Mouse (Mus musculus): Measurements from ENCODE around the gene Chd9. TPM values are rescaled to one million over a fixed set of nuclear protein-coding genes. Genes with fewer than 3 reads are reported as not detected.
"Not testable (repeated sequence)": the region's sequence is repeated elsewhere in the genome, so short reads cannot be mapped to it uniquely, and the experiment has no call there.

The Chd9 gene
- total RNA-seq, 2 experiments from 2014 or later = 38.8 to 72.8 TPM

DNA sequence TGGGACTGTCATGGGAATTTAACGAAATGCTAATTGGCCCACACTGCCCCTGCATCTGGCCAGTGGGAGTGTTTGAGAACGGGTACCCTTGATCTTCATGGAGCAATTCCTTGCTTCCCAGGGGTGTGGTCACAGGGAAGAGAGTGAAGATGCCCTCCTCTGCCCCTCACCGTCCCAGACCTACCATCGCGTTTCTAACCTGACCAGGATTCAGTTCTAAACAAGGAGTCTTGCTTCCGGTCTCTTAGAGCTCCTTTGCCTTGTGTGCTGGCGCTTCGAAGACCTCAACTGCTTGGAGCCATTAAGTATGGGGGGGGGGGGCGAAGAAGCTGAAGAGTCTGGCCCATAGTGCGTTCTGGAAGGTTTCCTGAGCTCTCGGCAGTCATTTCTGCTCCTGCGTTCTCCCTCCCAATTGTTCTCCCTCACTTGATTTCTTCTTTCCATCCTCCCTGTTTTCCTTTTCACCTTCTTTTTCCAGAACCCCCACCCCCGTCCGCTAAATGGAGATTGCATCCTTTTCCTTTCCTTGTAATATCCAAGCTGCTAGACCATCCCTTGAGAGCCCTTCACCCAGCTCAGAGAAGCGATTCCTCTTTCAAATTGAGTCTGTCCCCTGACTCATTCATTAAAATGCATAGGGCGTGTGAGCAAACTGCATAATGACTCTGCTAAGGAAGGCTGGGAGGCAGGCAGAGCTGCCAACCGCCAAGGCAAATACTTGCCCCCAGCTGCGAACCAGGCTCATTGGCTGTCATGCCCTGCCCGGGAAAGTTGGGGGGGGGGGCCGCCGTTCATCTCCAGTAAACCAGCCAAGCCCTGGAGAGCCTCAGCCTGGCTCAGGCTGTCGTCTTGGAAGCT is 42.0 kb downstream of the Chd9 start:
- DNase-seq = peak; percentile 38

DNA sequence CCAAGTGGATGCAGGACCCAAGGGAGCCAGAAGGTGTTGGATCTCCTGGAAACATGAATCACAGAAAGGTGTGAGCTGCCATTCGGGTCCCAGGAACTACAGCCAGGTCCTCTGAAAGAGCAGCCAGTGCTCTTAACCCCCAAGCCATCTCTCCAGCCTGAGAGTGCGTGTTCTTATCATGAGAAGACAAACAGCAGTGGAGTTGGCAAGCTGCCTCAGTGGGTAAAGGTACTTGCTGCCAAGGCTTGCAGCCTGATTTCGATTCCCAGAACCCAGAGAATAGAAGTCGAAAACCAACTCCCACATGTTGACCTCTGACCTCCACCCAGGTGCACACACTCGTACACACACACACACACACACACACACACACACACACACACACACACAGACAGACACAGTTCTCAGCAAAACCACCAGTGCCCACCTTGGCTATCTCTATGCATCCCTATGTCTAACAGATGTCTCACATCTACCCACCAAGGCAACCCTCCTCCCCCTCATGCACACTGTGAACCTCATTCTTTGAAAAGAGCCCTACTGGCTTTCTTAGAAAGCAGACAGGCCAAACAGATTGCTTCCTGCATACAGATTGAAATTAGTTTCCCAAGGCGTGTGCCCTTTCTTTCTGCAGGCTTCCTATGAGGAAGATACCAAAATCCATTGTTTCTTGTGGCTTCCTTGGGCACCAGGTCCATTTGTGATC is 43.4 kb downstream of the Chd9 start:
- no peak for DNase-seq

DNA sequence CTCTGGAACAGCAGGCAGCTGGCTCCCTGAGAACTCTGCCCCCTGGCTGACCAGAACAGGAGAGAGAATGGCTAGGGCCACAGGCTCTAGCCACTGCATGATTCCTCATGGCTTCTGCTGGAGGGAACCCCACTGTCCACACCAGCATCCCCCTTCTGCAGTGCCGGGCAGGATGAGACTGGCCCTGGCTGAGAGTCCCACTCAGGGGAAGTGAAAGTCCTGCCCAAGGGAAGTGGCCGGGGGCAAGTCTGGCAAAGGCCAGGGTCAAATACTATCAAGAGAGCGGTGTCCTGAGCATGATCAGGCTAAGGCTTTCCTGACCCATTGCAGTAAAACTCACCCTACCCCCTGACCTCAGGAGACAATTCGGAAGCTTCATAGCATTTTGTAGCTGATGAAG is 44.9 kb downstream of the Chd9 start:
- no peak for DNase-seq

DNA sequence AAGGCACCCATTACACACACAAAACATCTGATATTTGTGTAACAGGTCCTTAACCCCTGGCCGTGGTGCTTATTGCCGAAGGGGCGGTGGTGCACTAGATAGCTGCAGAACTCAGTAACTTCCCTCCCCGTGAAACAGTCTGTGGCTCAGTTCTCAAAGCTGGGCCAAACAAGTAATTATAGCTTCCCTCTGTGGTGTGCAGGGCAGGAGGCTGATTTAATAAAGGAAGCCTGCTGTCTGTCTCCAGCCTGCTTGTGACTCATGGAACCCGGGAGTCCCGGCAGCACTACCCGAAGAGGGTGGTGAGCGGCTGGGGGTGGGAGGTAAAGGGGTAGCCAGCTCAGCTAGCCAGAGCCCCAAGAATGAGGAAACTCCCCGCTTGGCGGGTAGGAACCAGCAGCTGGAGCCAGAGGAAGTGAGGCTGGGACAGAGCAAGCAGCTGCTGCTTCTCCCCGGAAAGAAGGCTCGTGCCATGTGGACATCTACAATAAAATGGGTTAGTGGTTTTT is 48.1 kb downstream of the Chd9 start:
- DNase-seq = peak; percentile 88

DNA sequence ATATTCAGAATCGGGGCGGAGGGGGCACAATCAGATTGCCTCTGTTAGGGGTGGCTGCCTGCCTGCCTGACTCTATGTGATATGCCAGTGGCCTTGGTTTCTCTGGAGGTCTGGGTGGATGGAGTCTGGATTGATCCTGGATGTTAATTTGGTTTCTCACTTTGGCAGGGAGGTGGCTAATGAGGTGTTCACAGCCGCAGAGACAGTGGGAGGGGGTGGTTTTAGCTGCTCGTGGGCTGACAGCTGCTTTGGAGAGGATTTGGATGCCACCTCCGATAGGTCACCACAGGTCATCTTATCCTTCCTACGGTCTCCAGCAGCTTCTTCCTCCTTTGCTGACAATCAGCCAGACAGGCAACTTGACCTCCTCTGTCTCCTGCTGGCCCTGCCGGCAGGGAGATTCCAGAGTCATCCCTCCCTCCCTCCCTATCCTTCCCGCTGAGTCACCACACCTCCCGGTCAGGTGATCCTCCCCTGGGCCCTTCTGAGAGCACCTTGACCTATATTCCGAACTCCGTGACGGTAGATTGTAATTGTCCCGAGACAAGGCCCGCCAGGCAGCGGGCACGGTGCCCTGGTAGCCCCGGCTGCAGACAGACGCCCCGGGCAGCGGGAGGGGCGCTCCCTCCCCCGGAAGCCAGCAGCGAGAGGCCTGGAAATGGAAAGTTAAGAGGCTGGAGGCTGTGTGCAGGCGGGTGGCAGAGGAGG is 48.7 kb downstream of the Chd9 start:
- DNase-seq = peak; percentile 87

DNA sequence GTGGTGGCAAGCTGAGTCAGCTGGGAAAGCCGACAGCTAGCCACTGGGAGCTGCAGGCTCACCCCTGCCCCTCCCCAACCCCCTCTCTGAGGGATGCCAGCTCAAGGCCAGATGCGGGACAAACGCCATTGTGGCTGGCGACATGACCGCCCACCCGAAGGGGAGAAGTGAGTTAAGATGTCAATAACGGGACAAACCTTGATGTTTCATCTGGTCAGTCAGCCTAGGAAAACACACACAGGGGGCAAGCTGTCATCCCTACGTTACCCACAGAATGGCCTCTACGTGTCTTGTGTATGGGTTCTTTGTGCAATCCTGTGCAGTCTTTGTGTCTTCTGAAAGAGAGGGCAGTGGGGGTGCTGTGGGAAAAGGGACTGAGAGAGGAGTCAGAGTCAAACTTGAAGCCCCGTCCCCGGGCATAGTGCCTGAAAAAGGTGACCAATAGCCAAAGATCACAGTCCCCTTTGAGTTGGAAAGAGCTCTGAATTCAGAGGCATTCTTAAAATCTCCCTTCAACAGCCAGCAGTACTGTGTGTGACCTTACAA is 49.4 kb downstream of the Chd9 start:
- no peak for DNase-seq

DNA sequence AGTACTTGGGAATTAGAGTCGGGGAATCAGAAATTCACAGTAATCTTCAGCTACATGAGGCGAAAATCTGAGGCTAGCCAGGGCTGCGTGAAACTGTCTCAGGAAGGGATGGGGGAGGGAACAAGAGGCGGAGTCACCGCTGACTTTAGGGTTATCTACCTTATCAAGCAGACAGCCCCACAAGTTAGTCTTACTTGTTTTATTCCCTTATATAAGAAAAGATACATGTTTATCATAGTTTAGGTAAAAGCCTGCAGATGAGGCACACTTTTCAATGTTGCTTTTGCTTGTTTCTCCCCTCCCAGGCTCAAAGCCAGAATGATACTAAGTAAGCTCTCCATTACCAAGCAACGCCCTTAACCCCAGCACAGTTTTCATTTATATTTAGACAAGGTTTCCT is 50.4 kb downstream of the Chd9 start:
- DNase-seq = no peak

DNA sequence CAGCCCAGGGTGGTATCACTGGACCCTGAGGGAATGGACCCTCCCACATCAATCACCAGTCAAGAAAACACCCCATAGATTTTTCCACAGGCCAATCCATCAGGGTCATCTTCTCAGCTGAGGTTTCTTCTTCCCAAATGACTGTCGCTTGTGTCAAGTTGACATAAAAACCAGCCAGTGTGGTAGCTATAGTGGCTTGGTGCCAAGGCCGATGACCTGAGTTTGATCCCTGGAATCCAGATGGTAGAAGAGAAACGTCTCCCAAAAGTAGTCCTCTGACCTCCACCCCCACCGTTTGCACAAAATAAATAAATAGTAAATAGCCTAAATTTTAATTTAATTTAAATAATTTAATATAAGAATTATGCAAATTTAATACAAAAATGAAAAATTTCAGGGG is 51.9 kb downstream of the Chd9 start:
- no peak for DNase-seq

DNA sequence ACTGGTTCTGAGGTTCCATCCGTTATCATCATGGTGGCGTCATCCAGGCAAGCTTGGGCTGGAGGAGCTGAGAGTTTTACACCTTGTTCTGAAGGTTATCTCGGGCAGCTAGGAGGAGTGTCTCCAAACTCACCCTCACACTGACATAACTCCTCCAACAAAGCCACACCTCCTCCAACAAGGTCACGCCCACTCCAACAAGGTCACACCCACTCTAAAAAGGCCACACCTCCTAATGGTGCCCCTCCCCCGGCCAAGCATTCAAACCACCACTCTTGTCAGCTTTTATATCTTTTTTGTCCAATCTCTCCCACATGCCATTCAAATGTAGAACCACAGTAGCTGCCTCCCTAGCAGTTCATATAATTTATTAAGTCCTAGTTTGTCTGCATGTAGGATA is 53.0 kb downstream of the Chd9 start:
- no peak for DNase-seq

DNA sequence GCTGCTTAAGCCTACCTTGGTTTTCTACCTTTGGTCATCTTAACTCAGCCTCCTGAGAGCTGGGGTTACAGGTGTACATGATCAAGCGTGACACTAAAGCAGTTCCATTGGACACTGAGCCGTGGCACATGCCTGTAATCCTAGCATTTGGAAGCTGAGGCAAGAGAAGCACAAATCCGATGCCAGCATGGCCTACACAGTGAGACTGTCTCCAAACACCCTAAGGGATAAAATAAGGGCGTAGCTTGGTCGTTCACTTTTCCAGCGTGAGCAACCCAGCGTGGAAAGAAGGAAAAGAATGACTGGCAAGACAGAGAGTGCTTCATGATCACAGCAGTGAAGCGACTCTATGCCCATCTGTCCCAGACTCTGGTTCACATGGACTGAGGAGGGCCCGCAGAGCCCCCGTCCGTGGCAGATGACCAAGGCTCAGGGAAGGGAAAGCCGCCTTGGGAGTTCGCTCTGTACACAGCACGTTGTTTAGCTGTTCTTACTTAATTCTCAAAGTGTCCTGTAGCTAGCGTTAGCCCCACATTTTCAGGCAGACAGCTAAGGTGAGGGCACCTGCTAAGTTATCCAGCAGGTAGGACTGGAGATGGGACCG is 54.0 kb downstream of the Chd9 start:
- DNase-seq = no peak

DNA sequence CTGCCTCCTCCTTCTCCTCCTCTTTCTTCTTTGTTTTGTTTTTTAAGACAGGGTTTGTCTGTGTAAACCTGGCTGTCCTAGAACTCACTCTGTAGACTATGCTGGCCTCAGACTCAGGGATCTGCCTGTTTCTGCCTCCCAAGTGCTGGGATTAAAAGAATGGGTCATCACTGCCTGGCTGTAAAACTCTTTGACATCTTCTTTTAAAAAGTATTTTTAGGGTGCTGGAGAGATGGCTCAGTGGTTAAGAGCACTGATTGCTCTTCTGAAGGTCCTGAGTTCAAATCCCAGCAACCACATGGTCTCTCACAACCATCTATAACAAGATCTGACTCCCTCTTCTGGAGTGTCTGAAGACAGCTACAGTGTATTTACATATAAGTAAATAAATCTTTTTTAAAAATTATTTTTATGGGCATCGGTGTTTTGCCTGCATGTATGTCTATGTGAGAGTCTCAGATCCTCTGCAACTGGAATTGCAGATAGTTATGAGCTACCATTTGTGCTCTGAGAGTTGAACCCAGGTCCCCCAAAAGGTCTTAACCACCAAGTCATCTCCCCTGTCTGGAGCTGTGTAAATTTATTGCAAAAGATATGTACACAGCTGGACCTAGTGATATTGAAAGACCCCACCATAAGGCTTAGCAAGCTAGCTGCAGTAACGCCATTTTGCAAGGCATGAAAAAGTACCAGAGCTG is 57.7 kb downstream of the Chd9 start:
- DNase-seq = no peak

DNA sequence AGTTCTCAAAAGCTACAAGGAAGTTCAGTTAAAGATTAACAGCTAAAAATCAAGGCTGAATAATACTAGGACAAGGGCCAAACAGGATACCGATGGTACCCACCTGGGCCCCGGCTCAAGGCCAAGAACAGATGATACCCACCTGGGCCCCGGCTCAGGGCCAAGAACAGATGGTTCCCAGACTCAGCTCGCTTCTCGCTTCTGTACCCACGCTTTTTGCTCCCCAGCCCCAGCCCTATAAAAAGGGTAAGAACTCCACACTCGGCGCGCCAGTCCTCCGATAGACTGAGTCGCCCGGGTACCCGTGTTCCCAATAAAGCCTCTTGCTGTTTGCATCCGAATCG is 58.2 kb downstream of the Chd9 start:
- DNase-seq = not testable (repeated sequence)

DNA sequence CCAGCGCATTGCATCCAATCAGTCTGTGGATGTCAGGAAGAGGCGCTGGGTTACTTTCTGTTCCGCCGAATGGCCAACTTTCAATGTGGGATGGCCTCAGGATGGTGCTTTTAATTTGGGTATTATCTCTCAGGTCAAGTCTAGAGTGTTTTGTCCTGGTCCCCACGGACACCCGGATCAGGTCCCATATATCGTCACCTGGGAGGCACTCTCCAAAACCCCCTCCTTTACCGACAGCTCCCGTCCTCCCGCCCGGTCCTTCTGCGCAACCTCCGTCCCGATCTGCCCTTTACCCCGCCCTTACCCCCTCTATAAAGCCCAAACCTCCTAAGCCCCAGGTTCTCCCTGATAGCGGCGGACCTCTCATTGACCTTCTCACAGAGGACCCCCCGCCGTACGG is 59.2 kb downstream of the Chd9 start:
- not testable (repeated sequence) for DNase-seq

DNA sequence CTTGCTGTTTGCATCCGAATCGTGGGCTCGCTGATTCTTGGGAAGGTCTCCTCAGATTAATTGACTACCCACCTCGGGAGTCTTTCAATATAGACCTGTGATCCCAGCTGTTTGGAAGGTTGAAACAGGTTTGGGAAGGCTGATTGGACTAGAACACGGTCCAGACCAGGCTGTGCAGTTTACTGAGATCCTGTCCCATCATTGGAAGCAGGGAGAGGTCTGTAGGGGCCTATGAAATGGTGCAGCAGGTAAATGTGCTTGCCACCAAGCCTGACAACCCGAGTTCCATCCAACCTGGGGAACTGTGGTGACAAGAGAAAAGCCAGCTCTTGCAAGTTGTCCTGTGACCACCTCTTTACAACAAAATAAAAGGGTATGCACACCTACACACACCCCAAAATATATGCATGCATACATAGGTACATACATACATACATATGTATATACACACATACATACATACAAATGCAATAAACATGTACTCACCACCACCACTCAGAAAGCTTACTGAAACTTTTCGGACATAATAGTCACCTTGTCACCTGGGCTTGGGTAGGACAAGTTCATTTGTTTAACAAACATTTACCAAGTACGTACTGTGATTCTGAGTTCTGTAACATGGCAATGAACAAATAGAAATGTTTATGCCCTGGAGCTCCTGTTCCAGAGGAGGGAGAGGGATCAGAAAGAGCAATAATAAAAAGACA is 63.9 kb downstream of the Chd9 start:
- DNase-seq = no peak

DNA sequence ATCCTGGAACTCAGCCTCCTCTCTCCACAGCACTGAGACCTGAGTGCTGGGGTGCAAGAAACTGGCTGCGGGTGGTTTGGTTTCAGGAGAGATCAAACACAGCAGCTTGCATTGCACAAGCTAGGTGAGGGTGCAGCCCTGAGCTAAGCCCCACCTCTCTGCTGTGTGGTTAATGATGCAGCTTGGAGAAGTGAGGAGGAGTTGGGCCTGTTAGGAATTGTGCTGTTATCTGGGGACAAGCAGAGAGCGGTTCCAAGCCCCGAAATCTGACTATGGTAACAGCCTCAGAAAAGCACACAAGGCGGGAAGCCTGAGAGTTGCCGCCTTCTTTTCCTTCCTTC is 64.4 kb downstream of the Chd9 start:
- no peak for DNase-seq

DNA sequence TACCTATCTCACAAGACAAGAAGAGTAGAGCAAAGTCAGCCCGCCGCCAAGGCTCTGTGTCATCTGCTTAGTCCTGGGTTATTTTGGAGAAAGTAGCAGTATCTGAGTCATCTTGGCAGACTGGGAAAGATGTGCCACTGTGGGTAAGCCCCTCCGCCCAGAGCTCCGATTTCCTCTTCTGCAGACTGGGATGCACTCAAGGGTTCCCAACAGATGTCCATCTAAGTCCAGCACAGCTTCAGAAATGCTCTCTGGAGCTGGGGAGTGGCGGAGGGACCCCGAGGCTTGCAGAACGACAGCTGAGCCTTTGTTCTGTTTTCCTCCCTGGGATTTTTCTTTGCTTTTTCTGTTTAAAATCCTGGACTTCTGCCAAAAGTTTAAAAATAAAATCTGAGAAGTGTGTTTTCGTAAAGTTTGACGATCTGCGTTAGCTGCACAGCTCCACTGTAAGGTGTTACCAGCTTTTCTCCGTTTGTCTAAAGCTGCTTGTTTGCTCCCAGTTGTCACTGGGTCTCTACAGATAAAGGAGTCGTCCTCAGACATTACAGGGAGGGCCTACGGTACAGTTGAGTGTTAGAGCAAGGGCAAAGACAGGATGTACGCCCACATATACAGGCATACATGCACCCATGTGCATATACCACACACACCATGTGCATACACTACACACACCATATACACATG is 66.2 kb downstream of the Chd9 start:
- DNase-seq = no peak

DNA sequence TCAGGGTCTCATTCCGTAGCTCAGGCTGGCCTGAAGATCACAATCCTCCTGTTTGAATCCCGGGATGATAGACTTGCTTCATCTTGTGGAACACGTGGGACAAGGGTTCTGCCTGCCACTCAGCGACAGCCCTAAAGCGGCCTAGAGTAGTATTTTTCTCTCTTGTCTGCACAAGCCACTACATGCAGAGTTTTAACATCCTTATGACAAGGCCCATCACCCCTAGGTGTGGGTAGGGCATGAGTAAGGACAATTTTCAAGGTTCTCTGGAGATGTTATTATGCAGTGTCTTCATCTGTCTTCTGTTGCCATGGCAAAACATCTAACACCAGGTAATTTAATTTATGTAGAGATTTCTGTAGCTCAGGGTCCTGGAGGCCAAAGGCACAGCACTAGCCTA is 69.2 kb downstream of the Chd9 start:
- no peak for DNase-seq

DNA sequence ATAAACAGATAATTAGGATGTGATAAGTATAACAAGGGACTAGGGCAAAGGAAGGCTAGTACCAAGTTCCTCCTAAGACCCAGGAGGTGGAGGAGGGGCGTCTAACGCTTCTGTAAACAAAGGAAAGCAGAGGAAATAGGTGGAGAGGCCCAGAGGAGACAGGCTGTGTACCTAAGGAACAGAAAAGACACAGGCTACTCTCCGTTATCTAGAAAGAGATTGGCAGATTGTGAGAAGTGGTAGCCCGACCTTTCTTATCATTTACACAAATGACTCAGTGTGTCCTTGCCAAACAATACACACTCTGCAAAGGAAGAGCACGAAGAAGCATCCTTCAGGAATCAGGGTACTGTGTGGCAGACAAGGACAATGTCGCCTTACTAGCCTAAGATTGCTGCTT is 70.4 kb downstream of the Chd9 start:
- DNase-seq = no peak

DNA sequence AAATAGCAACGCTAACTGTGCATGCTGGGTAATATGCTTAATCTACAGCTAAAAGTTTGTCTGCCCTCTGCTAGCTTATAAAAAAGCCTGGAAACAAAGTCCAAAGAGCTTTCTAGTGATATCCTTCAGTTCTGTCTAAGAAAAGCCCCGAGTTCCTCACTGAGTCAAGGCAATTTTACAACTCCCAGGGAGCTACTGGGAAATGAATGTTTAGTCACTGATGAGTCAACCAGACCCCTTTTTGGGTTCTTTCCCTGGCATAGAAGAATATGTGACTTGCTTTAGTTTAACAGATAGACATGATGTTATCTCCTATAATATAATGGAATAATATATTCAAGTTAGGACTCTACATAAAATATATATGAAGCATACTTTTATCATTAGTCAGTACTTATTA is 73.8 kb downstream of the Chd9 start:
- no peak for DNase-seq

DNA sequence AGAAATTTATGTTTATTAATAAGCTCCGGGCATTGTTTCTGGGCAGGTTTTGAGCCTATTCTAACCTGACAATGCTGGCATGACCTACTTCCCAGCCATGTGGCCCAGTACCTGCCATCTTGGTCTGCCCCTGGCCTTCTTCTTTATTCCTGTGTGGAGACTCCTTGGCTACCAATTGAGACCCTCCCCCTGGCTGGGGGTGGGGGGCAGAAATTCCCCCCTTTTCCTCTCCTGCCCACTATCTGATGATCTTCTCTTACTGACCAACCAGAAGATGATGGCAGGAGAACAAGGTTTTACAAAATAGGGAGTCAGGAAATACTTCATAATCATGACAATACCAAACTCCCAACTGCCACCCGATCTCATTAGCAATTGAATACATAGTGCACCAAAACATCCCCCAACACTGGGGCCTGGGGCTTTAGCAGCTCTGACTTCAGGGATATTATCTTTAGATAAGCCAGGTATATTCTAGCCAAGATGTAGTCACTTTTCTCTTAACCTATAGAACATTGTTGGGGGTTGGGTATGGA is 76.1 kb downstream of the Chd9 start:
- DNase-seq = no peak

Measured in gastrocnemius, postnatal 25 days (tissue).